Mouse (Mus musculus): ENCODE measurements around the gene Nos1.

Gene Nos1

DNA sequence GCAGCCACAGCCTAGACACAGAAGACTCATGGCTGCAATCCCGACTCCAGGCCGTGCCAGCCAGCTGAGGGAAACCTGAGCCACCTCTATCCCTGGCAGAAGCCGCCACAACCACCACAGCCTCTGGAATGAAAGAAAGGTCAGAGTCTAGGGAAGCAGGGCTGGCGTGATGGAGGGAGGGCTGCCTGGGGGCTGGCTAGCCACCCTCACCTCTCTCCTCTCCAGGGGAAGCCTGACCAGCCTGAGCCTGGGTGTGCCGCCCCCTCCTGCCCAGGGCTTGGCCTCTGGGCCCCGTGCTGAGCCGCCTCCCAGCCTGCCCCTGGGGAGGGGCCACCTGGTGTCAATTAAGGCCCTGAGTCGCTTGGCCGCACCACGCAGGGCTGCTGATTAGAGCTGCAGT, at the start of gene Nos1:
Nos1 (plus strand) TSS at position 352 of the 400 bp plus-strand sequence.
- no peak for DNase-seq (ENCODE audit: low spot score in 2 of 2)

DNA sequence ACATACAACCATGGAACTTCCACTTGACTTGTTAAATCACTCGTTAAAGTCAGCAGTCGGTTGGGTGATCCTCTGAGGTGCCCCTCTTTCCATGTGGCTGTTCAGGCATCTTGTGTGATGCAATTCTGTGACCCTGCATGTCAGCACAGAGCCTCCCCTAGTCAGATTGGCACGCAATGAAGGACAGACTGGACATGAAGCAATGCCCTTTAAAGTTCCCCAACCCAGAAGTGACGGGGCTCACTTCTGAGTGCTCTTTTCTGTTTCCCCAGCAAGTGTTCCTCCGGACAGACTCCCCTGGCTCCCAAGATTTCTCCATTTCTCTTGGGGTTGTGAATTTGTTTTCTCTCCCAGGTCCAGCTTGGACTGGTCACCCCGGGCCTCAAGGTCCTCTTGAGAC, 49.5 kb upstream of the Nos1 start:
- DNase-seq (ENCODE audit: low spot score in 2 of 2), result no peak

DNA sequence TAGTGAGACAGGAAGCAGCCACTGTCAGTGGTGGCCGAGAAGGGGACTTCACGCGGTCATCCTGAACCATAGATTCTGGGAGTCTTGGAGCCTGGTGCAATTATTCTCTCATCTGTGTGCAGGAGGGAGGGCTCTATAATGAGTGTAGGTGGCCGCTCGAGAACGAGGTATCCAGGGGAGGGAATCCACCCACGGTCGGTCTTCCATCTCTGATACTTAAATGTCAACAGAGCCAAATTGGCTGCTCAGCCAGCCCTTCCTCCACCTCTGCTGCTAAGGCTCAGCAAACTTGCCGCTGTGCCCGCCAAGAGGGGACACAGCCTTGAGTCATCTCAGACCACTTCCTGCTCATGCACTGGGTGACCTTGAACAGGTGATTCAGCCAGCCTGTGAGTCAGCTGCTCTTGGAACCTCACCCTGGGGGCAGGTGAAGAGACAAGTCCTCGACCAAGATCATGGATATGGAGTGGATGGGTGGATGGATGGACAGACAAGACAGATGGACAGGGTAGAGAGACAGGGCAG, 36.1 kb upstream of the Nos1 start:
- peak; percentile 13 to 17 for DNase-seq (ENCODE audit: low spot score in 2 of 2)

DNA sequence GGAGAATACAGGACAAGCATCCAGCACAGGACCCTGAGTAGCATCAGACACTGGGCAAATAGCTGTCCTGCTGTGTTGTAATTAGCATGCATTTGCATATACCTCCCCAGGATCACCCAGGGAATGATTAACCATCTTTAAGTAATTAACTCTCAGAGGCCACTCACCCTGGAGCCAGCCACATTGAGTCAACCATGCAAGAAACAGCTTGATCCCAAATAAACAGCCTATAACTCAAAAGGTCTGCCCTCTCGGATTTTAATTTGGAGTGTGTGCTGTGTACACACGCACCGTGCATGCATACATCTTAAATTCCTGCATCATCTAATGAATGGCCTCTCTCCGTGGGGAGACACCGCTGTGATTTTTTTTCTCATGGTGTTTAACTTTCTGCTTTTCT, 31.5 kb upstream of the Nos1 start:
- no peak for DNase-seq (ENCODE audit: low spot score in 2 of 2)

DNA sequence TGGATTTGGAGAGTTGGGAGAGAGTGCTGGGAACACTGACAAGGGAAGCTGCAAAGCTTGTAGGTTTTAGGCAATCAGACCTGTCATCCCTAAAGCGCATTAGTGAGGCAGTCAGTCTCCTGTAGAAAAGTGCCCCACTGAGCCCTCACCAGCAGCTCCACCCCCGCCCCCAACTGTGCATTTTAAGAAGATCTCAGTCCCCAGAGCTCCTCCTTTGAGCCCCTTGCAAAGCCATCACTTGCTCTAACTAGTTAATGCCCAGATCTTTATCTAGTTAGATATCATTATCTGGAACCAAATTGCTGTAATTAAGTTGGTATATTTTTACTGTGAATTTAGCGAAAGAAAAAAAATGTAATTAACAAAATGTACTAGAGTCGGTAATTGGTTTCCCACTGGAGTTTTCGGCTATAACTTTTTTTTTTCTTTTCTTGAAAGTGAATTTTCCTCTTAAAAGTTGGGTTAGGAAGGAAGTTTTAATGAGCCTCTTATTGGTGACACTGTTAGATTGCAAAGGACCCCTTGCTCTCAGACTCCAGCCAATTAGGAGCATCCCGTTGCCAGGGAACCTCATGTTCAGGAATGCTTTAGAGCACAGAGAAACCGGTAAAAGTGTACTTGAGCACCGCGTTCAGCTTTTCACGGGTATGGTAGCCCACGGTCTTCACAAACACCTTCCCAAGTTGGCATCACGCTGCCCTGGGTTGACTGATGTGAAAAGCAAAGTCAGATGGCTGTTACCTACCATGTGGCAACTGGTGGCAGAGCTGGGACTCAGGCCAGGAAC, 22.9 kb upstream of the Nos1 start:
- no peak for DNase-seq (ENCODE audit: low spot score in 2 of 2)

DNA sequence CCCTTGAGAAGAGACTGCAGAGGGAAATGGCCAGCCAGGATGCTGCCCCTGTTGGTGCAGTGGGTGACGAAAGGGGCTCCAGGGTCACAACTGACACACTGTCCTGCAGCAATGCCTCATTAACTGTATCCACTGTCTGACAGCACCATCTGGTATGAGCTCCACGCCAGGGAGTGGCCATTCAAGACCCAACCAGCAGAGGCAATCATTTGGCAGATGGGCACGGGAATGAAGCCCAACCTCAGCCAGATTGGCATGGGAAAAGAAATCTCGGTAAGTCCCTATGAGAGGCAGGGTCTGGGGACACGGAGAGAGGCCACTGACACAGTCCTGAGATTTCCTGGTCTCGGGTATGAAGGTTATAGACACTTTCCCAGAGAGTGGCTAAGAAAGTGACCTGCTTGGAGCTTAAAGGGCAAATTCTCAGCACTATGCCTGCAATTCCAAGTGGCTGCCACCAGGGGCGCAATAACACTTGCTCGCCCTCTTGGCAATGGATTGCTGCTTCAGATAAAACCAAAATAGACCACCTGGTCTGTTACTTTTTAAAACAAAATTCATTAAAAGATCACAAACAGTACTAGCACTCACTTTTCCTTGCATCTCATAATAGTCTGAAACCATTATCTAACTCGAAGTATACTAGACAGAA, 19.5 kb upstream of the Nos1 start:
- no peak for DNase-seq (ENCODE audit: low spot score in 2 of 2)

DNA sequence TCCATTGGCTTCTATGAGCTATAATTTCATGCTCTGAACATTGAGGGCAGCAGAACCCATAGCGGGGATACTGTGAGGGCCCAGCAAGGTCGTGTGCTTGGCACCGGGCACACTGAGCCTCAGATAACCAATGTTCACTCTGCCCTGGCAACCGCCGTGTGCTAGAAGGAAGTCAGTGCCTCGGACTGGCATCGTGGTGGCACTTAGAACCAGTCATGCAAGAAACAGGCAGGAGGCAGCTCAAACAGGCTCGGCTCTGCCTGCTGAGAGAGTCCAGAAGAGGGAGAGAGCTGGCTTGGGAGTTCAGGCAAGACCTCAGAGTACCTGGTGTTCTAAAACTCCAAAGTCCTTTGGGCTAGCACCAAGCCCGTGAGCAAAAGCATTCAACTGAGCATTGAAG, 16.3 kb upstream of the Nos1 start:
- DNase-seq (ENCODE audit: low spot score in 2 of 2), result no peak

DNA sequence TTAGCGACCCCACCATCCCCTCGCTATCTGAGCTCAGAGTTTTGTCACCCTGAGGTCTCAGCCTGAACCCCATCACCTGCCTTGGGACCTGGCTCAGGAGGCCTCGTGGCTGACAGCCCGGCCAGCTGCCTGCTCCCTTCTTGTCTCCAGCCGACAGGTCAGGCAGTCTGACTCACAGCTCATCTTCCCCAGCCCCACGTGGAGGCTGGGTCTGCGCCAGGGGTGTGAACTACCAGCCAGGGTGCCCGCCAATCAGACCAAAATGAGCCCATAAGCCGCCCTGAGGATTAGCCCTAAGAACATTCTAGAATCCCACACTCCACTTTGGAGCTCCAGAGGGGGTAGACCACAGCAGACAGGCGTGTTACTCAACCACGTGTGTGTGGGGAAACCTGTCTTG, 1.7 kb upstream of the Nos1 start:
- no peak for DNase-seq (ENCODE audit: low spot score in 2 of 2)

DNA sequence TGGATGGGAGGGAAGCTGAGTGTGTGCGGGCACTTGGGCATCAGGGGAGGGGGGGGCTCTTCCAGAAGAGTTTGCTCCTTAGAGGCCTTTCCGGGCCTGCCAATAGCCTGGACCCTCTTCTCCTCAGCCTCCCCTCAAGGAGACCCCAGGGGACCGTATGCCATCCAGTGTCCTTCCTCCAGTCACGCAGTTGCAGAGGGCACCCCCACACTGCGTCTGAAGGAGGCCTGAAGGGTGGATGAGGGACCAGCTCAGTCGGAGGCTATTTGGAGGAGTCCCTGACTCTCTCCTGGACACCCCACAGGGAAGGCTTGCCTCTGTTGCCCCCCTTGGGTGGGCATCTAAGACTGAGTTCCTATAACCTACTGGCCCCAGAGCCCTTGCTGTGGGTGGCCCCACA, 346 bp downstream of the Nos1 start:
- no peak for DNase-seq (ENCODE audit: low spot score in 2 of 2)

DNA sequence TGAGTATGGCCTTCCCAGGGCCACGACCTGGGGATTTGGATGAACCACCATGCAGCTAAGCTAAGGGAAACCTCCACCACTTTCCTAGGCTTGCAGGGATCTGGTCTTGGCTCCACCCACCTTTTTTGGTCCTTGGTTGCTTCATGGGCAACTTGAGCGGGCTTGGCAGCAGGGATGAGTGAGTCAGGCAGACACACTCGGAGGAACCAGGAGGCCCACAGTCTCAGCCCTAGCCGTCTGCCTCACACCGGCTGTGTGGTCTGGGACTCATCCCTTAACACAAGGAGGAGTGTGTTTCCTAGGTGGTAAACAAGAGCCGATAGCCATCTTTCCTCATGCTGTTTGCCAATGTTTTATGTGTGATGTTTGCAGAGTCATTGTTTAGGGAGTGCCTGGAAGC, 9.2 kb downstream of the Nos1 start:
- peak; percentile 13 to 24 for DNase-seq (ENCODE audit: low spot score in 2 of 2)

DNA sequence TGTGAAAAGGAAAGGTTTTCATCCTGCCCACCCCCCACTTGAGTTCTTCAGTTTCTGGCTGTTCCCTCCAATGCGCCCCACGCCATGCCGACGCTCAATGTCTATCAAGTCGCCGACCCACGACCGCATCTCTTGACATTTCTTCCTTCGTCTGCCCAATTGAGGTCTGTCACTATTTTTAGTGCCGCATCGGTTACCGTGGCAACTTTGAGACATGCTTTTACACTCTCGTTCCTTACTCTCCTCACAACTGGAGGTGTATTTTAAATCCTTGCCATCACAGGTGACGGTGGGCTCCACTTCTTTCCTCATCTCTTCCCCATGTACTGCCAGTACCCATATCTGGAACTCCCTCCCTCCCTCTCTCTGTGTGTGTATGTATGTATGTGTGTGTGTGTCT, 11.0 kb downstream of the Nos1 start:
- DNase-seq (ENCODE audit: low spot score in 2 of 2), result peak in 1 of 2 experiments; percentile 21

DNA sequence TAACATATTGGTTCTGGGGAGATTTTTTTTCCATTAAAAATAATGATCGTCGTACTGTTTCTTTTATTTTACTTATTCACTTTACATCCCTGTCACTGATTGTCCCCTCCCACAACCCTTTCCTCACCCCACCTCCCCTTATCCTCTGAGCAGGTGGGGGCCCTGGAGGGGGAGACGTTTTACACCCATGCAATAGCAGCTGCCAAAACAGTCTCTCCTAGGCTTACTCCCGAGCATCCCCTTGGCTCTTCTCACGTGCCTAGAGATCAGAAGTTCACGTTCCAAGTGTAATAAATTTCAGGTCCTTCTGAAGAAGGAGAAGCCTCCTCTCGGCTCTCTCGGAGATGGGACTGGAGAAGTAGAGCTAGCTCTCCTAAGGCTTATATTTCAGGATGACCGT, 20.0 kb downstream of the Nos1 start:
- DNase-seq (ENCODE audit: low spot score in 2 of 2), result no peak

DNA sequence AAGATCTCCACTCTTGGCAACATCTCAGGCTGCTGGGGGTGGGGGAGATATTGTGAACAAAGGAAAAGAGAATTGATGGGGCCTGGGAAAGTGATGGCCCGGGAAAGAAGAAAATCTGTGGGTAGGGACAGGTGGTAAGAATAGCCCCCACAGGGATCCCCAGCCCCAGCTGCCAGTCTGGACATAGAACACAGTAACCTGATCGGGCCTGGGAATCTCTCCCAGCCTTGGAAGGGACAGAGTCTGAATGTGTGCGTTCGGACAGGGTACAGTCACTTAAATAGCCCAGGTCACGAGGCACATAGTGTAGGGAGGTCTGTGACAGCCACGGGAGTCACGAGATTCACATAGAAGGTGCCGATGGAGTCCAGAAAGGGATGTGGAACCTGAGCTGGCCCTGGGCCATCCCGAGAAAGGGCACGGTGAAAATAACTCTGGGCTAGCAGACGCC, 21.3 kb downstream of the Nos1 start:
- no peak for DNase-seq (ENCODE audit: low spot score in 2 of 2)

DNA sequence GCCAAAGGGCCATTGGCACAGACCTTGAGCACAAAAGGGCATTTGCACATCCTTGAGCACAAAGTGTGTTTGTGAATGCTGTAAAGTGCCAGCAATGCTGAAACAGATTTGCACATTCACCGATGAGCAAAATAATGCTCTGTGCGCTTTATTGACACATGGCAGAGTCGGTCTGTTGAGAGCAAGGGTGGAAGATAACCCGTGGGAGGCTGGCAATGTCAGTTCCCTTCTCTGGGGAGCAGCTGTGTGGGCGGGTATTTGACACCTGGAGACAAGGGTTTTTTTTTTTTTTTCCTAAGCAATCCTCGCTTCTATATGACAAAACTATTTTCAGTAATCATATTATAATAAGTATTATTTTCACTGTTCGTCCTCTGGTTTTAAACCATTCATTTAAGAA, 22.7 kb downstream of the Nos1 start:
- no peak for DNase-seq (ENCODE audit: low spot score in 2 of 2)

DNA sequence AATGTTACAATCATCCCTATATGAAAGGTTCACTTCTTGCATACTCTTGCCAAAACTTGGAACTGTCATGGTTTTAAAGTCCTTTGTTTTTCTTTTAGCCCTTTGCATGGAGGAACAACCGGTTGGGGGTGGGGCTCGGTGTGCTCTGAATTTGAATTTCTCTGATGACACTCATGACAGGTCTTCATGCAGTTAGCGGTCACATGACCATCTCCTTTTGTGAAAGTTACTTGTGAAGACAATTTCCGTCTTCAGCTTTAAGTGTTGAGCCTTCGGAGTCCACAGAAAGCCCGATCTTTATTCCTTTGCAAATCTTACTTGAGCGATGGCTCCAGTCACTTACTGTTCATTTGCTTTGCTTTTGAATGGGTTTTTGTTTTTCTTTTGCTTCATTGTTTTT, 30.1 kb downstream of the Nos1 start:
- no peak for DNase-seq (ENCODE audit: low spot score in 2 of 2)

DNA sequence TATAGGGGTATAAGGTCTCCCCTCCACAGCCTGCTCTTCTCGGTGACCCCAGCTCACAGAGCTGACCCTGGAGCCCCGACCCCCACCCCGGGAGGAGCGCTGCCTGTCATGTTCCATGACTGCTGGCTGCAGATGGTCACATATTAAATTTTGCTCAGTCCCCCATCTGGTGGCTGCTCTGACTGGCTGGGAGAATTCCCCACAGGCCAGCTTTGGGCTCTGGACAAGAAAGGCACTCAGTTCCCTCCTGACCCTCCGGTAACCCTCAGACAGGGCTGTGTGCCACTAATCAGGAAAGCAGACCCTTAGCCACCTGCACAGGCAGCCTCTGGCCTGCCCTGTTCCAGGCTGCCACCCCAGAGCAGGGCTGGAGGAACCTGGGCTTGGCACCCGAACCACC, 38.0 kb downstream of the Nos1 start:
- DNase-seq (ENCODE audit: low spot score in 2 of 2), result no peak

DNA sequence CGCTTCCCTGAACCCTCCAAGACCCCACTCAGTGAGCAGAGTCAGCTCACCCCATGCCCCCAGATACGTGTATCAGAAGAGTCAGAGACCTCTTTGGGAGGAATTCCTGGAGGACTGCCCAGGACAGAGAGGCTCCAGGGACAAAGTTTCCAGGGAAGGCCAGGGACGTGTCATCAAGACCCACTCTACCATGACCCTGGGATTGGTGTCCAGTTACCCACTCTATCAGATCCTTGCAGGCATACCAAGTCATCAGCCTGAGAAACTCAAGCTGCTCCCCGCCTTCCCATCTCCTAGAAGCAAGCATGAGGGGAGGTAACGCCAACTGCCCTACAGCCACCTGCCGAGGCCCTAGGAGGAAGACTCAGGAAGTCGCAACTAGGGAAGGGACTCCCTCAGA, 39.6 kb downstream of the Nos1 start:
- DNase-seq (ENCODE audit: low spot score in 2 of 2), result no peak

DNA sequence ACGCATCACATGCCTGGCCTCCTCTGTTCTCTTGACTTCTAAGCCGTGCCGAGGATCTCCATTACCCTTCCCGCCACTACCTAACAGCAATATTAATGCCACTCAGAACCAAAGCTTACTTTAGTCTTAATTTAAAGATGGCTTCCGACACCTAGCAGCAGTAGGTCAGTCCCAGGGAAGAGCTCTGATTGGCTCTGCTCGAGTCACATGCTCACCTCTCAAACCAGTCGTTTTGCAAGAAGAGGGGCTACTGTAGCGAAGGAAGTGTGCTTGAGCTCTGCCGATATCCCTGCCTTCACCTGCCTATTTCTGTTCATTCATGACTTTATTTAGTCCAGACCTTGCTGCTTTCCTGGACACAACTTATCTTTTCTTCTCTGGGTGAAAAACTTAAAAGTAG, 43.0 kb downstream of the Nos1 start:
- no peak for DNase-seq (ENCODE audit: low spot score in 2 of 2)

DNA sequence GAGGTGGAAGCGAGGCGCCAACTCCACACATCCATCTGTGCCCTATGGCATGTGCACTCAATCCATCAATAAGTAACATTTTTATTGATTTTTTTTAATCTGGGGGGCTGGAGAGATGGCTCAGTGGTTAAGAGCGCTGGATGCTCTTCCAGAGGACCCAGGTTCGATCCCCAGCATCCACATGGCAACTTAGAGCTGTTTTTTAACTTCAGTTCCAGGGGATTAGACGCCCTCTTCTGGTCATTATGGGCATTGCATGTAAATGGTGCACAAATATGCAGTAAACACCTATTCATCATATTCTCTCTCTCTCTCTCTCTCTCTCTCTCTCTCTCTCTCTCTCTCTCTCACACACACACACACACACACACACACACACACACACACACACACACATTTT, 43.7 kb downstream of the Nos1 start:
- no peak for DNase-seq (ENCODE audit: low spot score in 2 of 2)

DNA sequence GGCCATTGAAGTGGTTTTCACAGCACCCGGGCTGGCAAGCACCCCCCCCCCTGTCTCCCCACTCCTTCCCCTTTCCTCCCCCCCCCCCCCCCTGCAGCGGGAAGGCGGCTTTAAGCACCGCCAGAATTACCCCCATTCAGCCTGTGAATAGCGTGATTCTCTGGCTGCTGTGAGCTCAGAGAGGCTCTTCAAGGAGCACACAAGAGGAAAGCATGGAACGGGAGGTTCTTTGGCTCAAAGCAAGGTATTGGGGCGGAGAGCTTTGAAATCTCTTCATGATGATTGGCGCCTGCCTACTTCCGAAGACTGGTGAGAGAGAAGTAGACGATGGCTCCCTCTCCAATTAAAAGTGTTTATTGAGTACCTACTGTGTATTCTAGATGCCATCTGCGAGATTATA, 44.5 kb downstream of the Nos1 start:
- DNase-seq (ENCODE audit: low spot score in 2 of 2), result no peak

DNA sequence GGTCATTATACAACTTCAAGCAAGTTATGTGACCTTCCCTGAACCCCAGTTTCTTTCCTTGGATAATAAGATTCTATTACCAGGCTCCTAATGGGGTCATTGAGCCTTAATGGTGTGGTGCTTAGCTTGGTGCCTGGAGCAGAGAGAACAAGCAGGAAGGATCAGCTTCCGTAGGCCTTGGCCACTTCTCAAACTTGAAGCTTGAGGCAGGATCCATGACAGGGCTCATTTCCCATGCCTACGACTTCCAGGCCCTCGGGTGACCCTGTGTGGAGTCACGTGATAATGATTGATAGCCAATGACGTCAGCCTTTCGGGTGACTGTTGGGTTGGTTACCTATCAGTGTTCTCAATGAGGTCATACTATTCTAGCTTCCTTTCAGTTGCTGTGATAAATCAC, 46.5 kb downstream of the Nos1 start:
- DNase-seq (ENCODE audit: low spot score in 2 of 2), result no peak

DNA sequence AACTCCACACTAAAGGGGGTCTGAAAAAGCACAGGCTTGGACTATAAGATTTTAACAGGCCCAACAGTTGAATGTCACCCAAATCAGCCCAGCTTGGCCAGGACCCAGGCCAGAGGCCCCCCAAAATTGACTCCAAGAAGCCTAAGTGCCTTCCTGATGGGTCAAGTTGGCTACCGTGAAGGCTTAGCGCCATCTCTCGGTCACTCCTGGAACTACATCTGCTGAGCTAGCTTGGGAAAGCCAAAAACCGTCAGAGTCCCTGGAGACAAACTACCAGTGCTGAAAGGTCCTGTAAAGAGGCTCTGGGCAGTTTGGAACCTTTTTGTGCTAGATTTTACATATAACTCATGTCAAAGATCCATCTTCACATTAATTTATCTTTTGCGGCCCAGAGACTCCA, 56.1 kb downstream of the Nos1 start:
- peak; percentile 80 to 82 for DNase-seq (ENCODE audit: low spot score in 2 of 2)

DNA sequence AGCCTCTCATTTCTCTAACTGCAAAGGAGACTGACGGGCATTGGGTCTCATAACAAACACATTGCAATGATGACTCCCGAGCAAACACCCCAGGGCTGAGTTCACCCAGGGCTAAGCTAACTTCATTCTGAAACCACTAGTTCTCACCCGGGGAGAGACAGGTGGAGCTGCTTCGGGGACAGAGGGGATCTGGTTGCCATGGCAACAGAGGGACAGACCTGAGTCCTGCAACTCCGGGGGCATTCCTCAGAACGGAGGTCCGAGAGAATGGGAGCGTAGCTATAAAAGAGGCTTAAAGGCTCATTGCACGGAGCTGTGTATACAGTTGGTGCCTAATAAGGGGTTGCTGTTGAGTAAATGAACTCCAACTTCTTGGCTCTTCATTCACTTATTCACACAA, 56.9 kb downstream of the Nos1 start:
- DNase-seq (ENCODE audit: low spot score in 2 of 2), result no peak

Data from frontal cortex, postnatal 36 days (tissue).